27 mouse cellular contexts compared by ENCODE assay signal in the genomic region with DNA sequence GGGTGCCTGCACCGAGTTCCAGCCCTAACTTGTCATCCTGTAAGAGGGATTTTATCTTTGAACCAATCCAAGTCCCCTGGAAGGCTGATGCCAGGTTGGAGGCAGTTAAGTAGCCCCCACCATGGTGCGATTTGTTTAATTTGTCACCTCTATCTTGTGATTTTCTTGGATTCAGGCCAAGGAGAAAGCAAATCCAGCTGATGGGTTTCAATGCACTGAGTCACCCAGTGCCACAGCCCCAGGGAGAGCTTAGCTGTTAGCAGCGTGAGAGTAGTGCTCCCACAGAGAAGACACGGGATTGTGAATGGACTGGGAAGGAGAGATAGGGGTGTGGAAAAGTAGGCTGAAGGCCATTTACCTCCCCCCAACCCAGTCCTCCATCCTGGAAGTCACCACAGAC.
DNase-seq lines count a peak whose midpoint lies in the region; ATAC-seq and TF ChIP-seq lines count a peak whose summit lies in the region.
"Had no signal": no experiment of that assay in that cellular context is flagged by ENCODE, and none has a peak within 500 bp of the region (broad histone marks: within the 10 kb centered on the region; RNA-seq: fewer than 3 reads in every experiment).

No protein-coding gene starts in this region.

- no peaks in the 10 kb centered on the region for H3K9me3 ChIP-seq in forebrain, postnatal 0 days (ENCODE audit: low read length)
- no peaks in the 10 kb centered on the region for H3K9me3 ChIP-seq in forebrain, embryonic 15.5 days
- no peaks in the 10 kb centered on the region for H3K9me3 ChIP-seq in midbrain, embryonic 11.5 days (ENCODE audit: control insufficient read depth, low read length)
- H3K9me3 ChIP-seq in midbrain, embryonic 13.5 days: no peaks in the 10 kb centered on the region
- H3K9me3 ChIP-seq: hindbrain, embryonic 13.5 days; limb, embryonic 13.5 days; neural tube, embryonic 12.5 days had no signal

- no peaks in the 10 kb centered on the region for H3K27me3 ChIP-seq in forebrain, postnatal 0 days (ENCODE audit: insufficient read depth, low read length)
- no peaks in the 10 kb centered on the region for H3K27me3 ChIP-seq in forebrain, embryonic 15.5 days
- H3K27me3 ChIP-seq in midbrain, embryonic 11.5 days (ENCODE audit: control insufficient read depth, insufficient read depth, low read length): no peaks in the 10 kb centered on the region
- no peaks in the 10 kb centered on the region for H3K27me3 ChIP-seq in midbrain, embryonic 13.5 days
- H3K27me3 ChIP-seq: hindbrain, embryonic 13.5 days; limb, embryonic 13.5 days; neural tube, embryonic 12.5 days had no signal

- WGBS in forebrain, postnatal 0 days: 30% methylated on average over 4 of the region's 4 CpGs
- 33% methylated on average over 4 of the region's 4 CpGs for WGBS in forebrain, embryonic 15.5 days
- WGBS in midbrain, embryonic 11.5 days: 53% methylated on average over 4 of the region's 4 CpGs
- 54% methylated on average over 4 of the region's 4 CpGs for WGBS in midbrain, embryonic 13.5 days

- no peak overlapping the region for H3K4me3 ChIP-seq in forebrain, postnatal 0 days (ENCODE audit: low read depth, low read length)
- H3K4me3 ChIP-seq in forebrain, embryonic 15.5 days: no peak overlapping the region
- no peak overlapping the region for H3K4me3 ChIP-seq in midbrain, embryonic 11.5 days (ENCODE audit: low read depth, low read length)
- H3K4me3 ChIP-seq in midbrain, embryonic 13.5 days (replicated peaks): no peak overlapping the region
- H3K4me3 ChIP-seq: hindbrain, embryonic 13.5 days; limb, embryonic 13.5 days; myocyte; neural tube, embryonic 12.5 days had no signal

- no peak overlapping the region for H3K9ac ChIP-seq in forebrain, postnatal 0 days
- H3K9ac ChIP-seq in forebrain, embryonic 15.5 days (replicated peaks): no peak overlapping the region
- H3K9ac ChIP-seq in midbrain, embryonic 11.5 days (ENCODE audit: low read length): no peak overlapping the region
- no peak overlapping the region for H3K9ac ChIP-seq in midbrain, embryonic 13.5 days (replicated peaks)
- H3K9ac ChIP-seq: hindbrain, embryonic 13.5 days; limb, embryonic 13.5 days; neural tube, embryonic 12.5 days had no signal

- H3K27ac ChIP-seq in forebrain, postnatal 0 days (ENCODE audit: low read depth, low read length): no peak overlapping the region
- no peak overlapping the region for H3K27ac ChIP-seq in forebrain, embryonic 15.5 days (replicated peaks)
- H3K27ac ChIP-seq in midbrain, embryonic 11.5 days (ENCODE audit: low read depth, low read length): no peak overlapping the region
- no peak overlapping the region for H3K27ac ChIP-seq in midbrain, embryonic 13.5 days
- H3K27ac ChIP-seq: hindbrain, embryonic 13.5 days; limb, embryonic 13.5 days; neural tube, embryonic 12.5 days had no signal

- ATAC-seq in forebrain, postnatal 0 days: peak; percentile 27; the same call in 1 of the 2 replicates
- ATAC-seq in forebrain, embryonic 15.5 days (replicated peaks): no peak
- ATAC-seq in midbrain, embryonic 11.5 days (ENCODE audit: low FRiP score): no peak
- no peak for ATAC-seq in midbrain, embryonic 13.5 days
- ATAC-seq: CD4-positive, CD25-positive, alpha-beta regulatory T cell, adult 4 months; midbrain, embryonic 16.5 days had no signal

- DNase-seq in forebrain, postnatal 0 days: no peak
- peak; percentile 23 for DNase-seq in midbrain, embryonic 11.5 days (ENCODE audit: low spot score, missing footprints)
- peak; percentile 10 for DNase-seq in MN1 (ENCODE audit: low spot score)
- peak; percentile 23 for DNase-seq in ZHBTc4 (ENCODE audit: low read depth, low spot score)
- no peak for DNase-seq in lung, adult 18-20 months
- no peak for DNase-seq in heart, adult 18-20 months
- DNase-seq: adrenal gland, postnatal 14 days; cerebellum, adult 18-20 months; cerebellum, postnatal 14 days; gastrocnemius, postnatal 14 days; heart, adult 11 months; heart, postnatal 4 days; kidney, adult 18-20 months; kidney, postnatal 36 days; layer of hippocampus, postnatal 36 days; lung, postnatal 36 days; thymus, postnatal 4 days had no signal

- H3K4me1 ChIP-seq in forebrain, postnatal 0 days (ENCODE audit: insufficient read depth): no peaks in the 10 kb centered on the region
- no peaks in the 10 kb centered on the region for H3K4me1 ChIP-seq in forebrain, embryonic 15.5 days
- no peaks in the 10 kb centered on the region for H3K4me1 ChIP-seq in midbrain, embryonic 11.5 days (ENCODE audit: control insufficient read depth, insufficient read depth, low read length)
- no peaks in the 10 kb centered on the region for H3K4me1 ChIP-seq in midbrain, embryonic 13.5 days (replicated peaks)
- H3K4me1 ChIP-seq: hindbrain, embryonic 13.5 days; limb, embryonic 13.5 days; neural tube, embryonic 12.5 days had no signal

- H3K4me2 ChIP-seq in forebrain, postnatal 0 days (ENCODE audit: low read depth): no peak overlapping the region
- H3K4me2 ChIP-seq in forebrain, embryonic 15.5 days (replicated peaks): no peak overlapping the region
- H3K4me2 ChIP-seq in midbrain, embryonic 11.5 days: no peak overlapping the region
- no peak overlapping the region for H3K4me2 ChIP-seq in midbrain, embryonic 13.5 days (replicated peaks)
- H3K4me2 ChIP-seq: heart, embryonic 11.5 days; hindbrain, embryonic 13.5 days; limb, embryonic 13.5 days; liver, embryonic 11.5 days; neural tube, embryonic 12.5 days had no signal

- peaks cover 52% of the 10 kb centered on the region for H3K36me3 ChIP-seq in forebrain, postnatal 0 days (ENCODE audit: insufficient read depth)
- H3K36me3 ChIP-seq in forebrain, embryonic 15.5 days: peaks cover 11% of the 10 kb centered on the region; the same call in 1 of the 2 replicates
- no peaks in the 10 kb centered on the region for H3K36me3 ChIP-seq in midbrain, embryonic 11.5 days (ENCODE audit: control insufficient read depth, insufficient read depth, low read length)
- no peaks in the 10 kb centered on the region for H3K36me3 ChIP-seq in midbrain, embryonic 13.5 days

- no peak for TF ChIP-seq CTCF in forebrain, postnatal 0 days (IDR thresholded peaks at IDR 0.05; ENCODE audit: low read depth)

Comparison
In these comparisons a context has a peak if more than half of its experiments do, and no peak if none do; other contexts are left out.
1. DNase-seq: peak in midbrain, embryonic 11.5 days (single experiment), MN1 (single experiment) and ZHBTc4 (single experiment); none in forebrain, postnatal 0 days (single experiment), lung, adult 18-20 months (0 of 2) and heart, adult 18-20 months (0 of 2).